Mouse (Mus musculus): ENCODE measurements around the gene Birc7. TPM values are rescaled to one million over a fixed set of nuclear protein-coding genes. Genes with fewer than 3 reads are reported as not detected.

Birc7 gene
- total and polyA plus RNA-seq, 3 experiments = not detected

DNA sequence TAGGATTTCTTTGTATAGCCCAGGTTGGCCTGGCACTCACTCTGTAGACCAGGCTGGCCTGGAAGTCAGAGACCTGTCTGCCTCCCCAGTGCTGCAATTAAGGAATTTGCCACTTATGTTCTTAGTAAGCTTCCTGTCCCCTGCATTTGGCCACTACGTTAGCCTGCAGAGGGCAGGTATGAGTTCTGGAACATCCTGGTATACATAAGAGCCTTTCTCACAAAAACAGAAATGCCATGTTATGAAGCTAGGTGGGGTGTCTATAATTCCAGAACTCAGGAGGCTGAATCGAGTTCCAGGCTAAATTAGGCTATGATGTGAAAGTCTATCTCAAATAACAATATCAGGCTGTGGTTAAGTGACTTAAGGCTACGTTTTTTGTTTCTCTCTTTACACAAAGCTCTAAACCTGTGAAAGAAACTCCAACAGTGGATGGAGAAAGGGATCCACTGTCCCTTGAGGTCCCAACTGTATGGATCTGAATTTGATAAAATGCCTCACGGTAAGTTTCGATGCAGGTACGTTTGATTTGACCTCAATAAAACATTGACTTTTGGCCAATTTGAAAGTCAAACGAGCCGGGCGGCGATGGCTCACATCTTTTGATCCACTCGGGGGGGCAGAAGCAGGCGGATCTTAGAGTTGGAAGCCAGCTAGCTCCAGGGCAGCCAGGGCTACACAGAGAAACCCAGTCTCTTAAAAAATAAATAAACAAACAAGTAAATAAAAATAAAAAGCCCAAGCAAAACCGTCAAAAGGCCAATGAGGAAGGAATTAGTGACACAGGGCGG lies 37.5 kb downstream of the Birc7 start:
- Histone ChIP-seq H3K27me3 (ENCODE audit: control insufficient read depth in 1 of 2, insufficient read depth in 2 of 2, low read length in 2 of 2) (no peaks in the 10 kb centered on the region), H3K79me2 (ENCODE audit: control insufficient read depth, insufficient read depth, low read length, poor library complexity) (peaks cover 21% of the 10 kb centered on the region), H3K36me3 (ENCODE audit: control insufficient read depth in 1 of 2, insufficient read depth in 2 of 2, low read length in 2 of 2) (peaks cover 0 to 11% of the 10 kb centered on the region in 2 experiments; a peak in 3 of 4 replicates), H3K9ac (ENCODE audit: control insufficient read depth, low read depth, low read length, poor library complexity, severe bottlenecking) (peak overlapping the region; percentile 78), H3K4me3 (ENCODE audit: control insufficient read depth in 1 of 2, insufficient read depth in 1 of 2, low read depth in 2 of 2, low read length in 2 of 2) (peak overlapping the region; percentile 72 to 88), H3K9me3 (replicated peaks; ENCODE audit: insufficient read depth, low read length) (no peaks in the 10 kb centered on the region), H3K27ac (ENCODE audit: control insufficient read depth, low read depth, low read length) (peak overlapping the region; percentile 51), H3K4me1 (ENCODE audit: control insufficient read depth in 1 of 2, insufficient read depth in 2 of 2, low read length in 2 of 2) (peaks cover 2 to 7% of the 10 kb centered on the region in 2 experiments; a peak in 2 of 4 replicates)
- DNase-seq (ENCODE audit: low read depth, low spot score) = peak; percentile 69
- TF ChIP-seq MAX (IDR thresholded peaks at IDR 0.05; ENCODE audit: low read length) (no peak), KAT2A (conservative IDR thresholded peaks at IDR 0.05; ENCODE audit: low read depth, low read length) (no peak), SMC3 (IDR thresholded peaks at IDR 0.05; ENCODE audit: low read depth, low read length) (peak; percentile 28), ZMIZ1 (IDR thresholded peaks at IDR 0.05; ENCODE audit: low read depth, low read length) (0 out of 2 replicates have a peak, but pooled peaks have one; percentile 23), CTCF (IDR thresholded peaks at IDR 0.05 in 2 of 3, conservative IDR thresholded peaks at IDR 0.05 in 1 of 3; ENCODE audit: control insufficient read depth in 1 of 3, insufficient read depth in 1 of 3, low read depth in 2 of 3, low read length in 3 of 3, poor library complexity in 1 of 3, severe bottlenecking in 1 of 3) (peak in 1 of 3 experiments; percentile 42; a peak in 3 of 6 replicates), HCFC1 (IDR thresholded peaks at IDR 0.05; ENCODE audit: low read depth, low read length) (0 out of 2 replicates have a peak, but pooled peaks have one; percentile 22)

DNA sequence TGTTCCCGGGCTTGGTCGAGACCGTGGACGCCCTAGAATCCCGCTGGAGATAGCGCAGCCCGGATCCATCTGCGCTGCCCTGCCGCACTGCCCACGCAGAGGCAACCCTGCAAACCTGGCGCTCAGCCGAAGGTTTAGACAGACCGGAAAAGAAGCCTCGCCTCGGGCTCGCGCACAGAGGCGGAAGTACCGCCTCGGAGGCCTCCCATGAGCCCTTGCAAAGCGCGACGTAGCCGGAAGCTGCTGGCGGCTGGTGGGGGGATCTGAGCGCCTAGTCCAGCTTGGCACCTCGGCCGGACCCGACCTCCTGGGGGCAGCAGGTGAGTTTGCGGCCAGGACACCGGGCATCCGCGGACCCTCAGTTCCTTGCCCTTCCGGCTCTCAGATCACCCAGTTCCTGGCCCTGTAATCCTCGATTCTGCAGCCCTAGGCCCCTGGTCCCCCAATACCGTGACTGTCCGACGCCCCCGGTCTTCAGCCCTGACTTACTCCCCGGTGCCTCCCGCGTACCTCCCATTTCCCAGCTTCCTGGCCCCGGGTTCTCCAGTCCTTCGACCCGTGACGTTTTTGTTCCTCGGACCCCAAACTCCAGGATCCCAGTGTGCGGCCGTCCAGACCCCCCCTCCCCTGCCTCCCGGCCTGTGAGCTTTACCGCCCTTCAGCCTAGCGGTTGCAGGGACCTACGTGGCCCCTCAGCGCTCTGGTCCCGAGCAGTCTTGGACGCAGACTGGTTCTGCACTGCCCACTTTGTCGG lies 38.4 kb downstream of the Birc7 start, which contains the start of gene Arfgap1:
Arfgap1 (plus strand) TSS at position 216 of the 754 bp plus-strand sequence.
- H3K27ac ChIP-seq (ENCODE audit: control insufficient read depth, low read depth, low read length) = peak within 1 kb of the TSS; percentile 51
- TF ChIP-seq POLR2AphosphoS2 (IDR thresholded peaks at IDR 0.05; ENCODE audit: low read length) = peak; percentile 94
- TF ChIP-seq POLR2AphosphoS5 (IDR thresholded peaks at IDR 0.05; ENCODE audit: borderline replicate concordance, low read depth, low read length) = no peak
- peak; percentile 90 for TF ChIP-seq SIN3A (IDR thresholded peaks at IDR 0.05; ENCODE audit: low read length)
- peak; percentile 46; the same call in 1 of the 2 replicates for TF ChIP-seq NRF1 (IDR thresholded peaks at IDR 0.05; ENCODE audit: insufficient read depth, low read depth, low read length, poor library complexity, severe bottlenecking)
- TF ChIP-seq HCFC1 (IDR thresholded peaks at IDR 0.05; ENCODE audit: low read depth, low read length) = peak; percentile 94
- TF ChIP-seq TCF12 (IDR thresholded peaks at IDR 0.05; ENCODE audit: low read depth, low read length) = peak; percentile 75
- peak; percentile 96 for TF ChIP-seq NELFE (IDR thresholded peaks at IDR 0.05; ENCODE audit: low read depth, low read length)
- TF ChIP-seq MAX (IDR thresholded peaks at IDR 0.05; ENCODE audit: low read length) = peak; percentile 83
- peak; percentile 78 for TF ChIP-seq TBP (IDR thresholded peaks at IDR 0.05; ENCODE audit: low read depth, low read length)
- no peak for TF ChIP-seq E2F4 (IDR thresholded peaks at IDR 0.05; ENCODE audit: borderline replicate concordance, low read depth, low read length)
- 0 out of 2 replicates have a peak, but pooled peaks have one; percentile 30 for TF ChIP-seq USF1 (IDR thresholded peaks at IDR 0.05; ENCODE audit: low read depth, low read length)
- TF ChIP-seq EP300 (IDR thresholded peaks at IDR 0.05; ENCODE audit: low read depth in 1 of 2, low read length in 2 of 2) = peak in 1 of 2 experiments; percentile 41; a peak in 1 of 4 replicates
- peak; percentile 81 for TF ChIP-seq KAT2A (conservative IDR thresholded peaks at IDR 0.05; ENCODE audit: low read depth, low read length)
- no peak for TF ChIP-seq JUND (IDR thresholded peaks at IDR 0.05; ENCODE audit: low read depth, low read length)
- TF ChIP-seq ETS1 (IDR thresholded peaks at IDR 0.05; ENCODE audit: low read depth, low read length) = peak; percentile 56
- peak; percentile 79 to 98 for TF ChIP-seq POLR2A (IDR thresholded peaks at IDR 0.05; ENCODE audit: control insufficient read depth in 1 of 2, insufficient read depth in 1 of 2, low read depth in 1 of 2, low read length in 2 of 2, poor library complexity in 1 of 2)
- no peak for TF ChIP-seq ZC3H11A (IDR thresholded peaks at IDR 0.05; ENCODE audit: low read depth, low read length)
- no peak for TF ChIP-seq MAFK (IDR thresholded peaks at IDR 0.05; ENCODE audit: borderline replicate concordance, low read depth, low read length)
- TF ChIP-seq MAZ (IDR thresholded peaks at IDR 0.05; ENCODE audit: low read depth, low read length) = peak; percentile 77
- TF ChIP-seq MYC (IDR thresholded peaks at IDR 0.05; ENCODE audit: low read depth, low read length) = peak; percentile 78
- TF ChIP-seq BHLHE40 (IDR thresholded peaks at IDR 0.05; ENCODE audit: borderline replicate concordance, low read depth, low read length) = no peak
- TF ChIP-seq CHD2 (IDR thresholded peaks at IDR 0.05; ENCODE audit: low read length) = no peak
- TF ChIP-seq ELF1 (IDR thresholded peaks at IDR 0.05; ENCODE audit: low read depth, low read length) = peak; percentile 97
- peak; percentile 87 for TF ChIP-seq MXI1 (IDR thresholded peaks at IDR 0.05; ENCODE audit: low read depth, low read length)
- no peak for TF ChIP-seq CHD1 (IDR thresholded peaks at IDR 0.05; ENCODE audit: low read depth, low read length)
- peak; percentile 96 for TF ChIP-seq ZMIZ1 (IDR thresholded peaks at IDR 0.05; ENCODE audit: low read depth, low read length)
- peaks cover 21% of the 10 kb centered on the region for H3K79me2 ChIP-seq (ENCODE audit: control insufficient read depth, insufficient read depth, low read length, poor library complexity)
- H3K27me3 ChIP-seq (ENCODE audit: control insufficient read depth in 1 of 2, insufficient read depth in 2 of 2, low read length in 2 of 2) = no peaks in the 10 kb centered on the region
- H3K4me1 ChIP-seq (ENCODE audit: control insufficient read depth in 1 of 2, insufficient read depth in 2 of 2, low read length in 2 of 2) = peaks cover 2 to 7% of the 10 kb centered on the region in 2 experiments; a peak in 2 of 4 replicates
- H3K9me3 ChIP-seq (replicated peaks; ENCODE audit: insufficient read depth, low read length) = no peaks in the 10 kb centered on the region
- peak within 1 kb of the TSS; percentile 72 to 88 for H3K4me3 ChIP-seq (ENCODE audit: control insufficient read depth in 1 of 2, insufficient read depth in 1 of 2, low read depth in 2 of 2, low read length in 2 of 2)
- peaks cover 1 to 11% of the 10 kb centered on the region in 2 experiments for H3K36me3 ChIP-seq (ENCODE audit: control insufficient read depth in 1 of 2, insufficient read depth in 2 of 2, low read length in 2 of 2)
- peak within 1 kb of the TSS; percentile 83 for H3K9ac ChIP-seq (ENCODE audit: control insufficient read depth, low read depth, low read length, poor library complexity, severe bottlenecking)
- peak; percentile 94 for DNase-seq (ENCODE audit: low read depth, low spot score)
